Mouse (Mus musculus) bone marrow macrophage, adult 2 months (primary cell): ENCODE data around the gene Cdc73. TPM values are rescaled to one million over a fixed set of nuclear protein-coding genes. Genes with fewer than 3 reads are reported as not detected.
"Not testable (repeated sequence)": the region's sequence is repeated elsewhere in the genome, so short reads cannot be mapped to it uniquely, and the experiment has no call there.

Source experiments
- H3K27ac ChIP-seq: 2 replicates; pipeline ENCODE4 v1.5.1; 2012; ENCODE audit warnings: low read depth, low read length; ENCODE audit not compliant: insufficient read depth
- H3K4me1 ChIP-seq: 2 replicates; pipeline ENCODE4 v1.6.1; 2012; ENCODE audit warnings: low read length; ENCODE audit not compliant: control insufficient read depth, insufficient read depth
- H3K4me3 ChIP-seq: 2 replicates; pipeline ENCODE4 v1.5.1; 2012; ENCODE audit warnings: mild to moderate bottlenecking, low read length, moderate library complexity; ENCODE audit not compliant: insufficient read depth
- CTCF ChIP-seq: IDR thresholded peaks from 2 replicates; pipeline ENCODE4 v1.5.1; 2012; ENCODE audit warnings: low read depth, mild to moderate bottlenecking, low read length, moderate library complexity
- POLR2A ChIP-seq: IDR thresholded peaks from 2 replicates; pipeline ENCODE4 v1.6.1; 2012; ENCODE audit warnings: mild to moderate bottlenecking, low read depth, low read length, borderline replicate concordance
- polyA plus RNA-seq: library from polyadenylated mRNA; stranded (reverse); fragments of >200 nt; gene quantifications from 2 replicates; pipeline ENCODE4 v1.2.4, GENCODE M21; 2012; ENCODE audit not compliant: missing spikeins, insufficient read depth, insufficient read length

Gene Cdc73
- polyA plus RNA-seq, 1 experiment = 32.7 TPM

GRCm38 (mm10) chr1:143681108-143681507, 21.6 kb downstream of the Cdc73 start:
- H3K4me1 ChIP-seq = no peaks in the 10 kb centered on the region
- TF ChIP-seq POLR2A (no peak), CTCF (no peak)
- H3K27ac ChIP-seq = no peak overlapping the region
- no peak overlapping the region for H3K4me3 ChIP-seq

- no peak overlapping the region for H3K27ac ChIP-seq
- H3K4me3 ChIP-seq = no peak overlapping the region
- no peaks in the 10 kb centered on the region for H3K4me1 ChIP-seq
- TF ChIP-seq CTCF = no peak
- TF ChIP-seq POLR2A = no peak
These were observed 26.8 kb downstream of the Cdc73 start for GRCm38 (mm10) chr1:143675734-143676361.

- not testable (repeated sequence) for H3K27ac ChIP-seq, H3K4me3 ChIP-seq
These were observed 37.9 kb downstream of the Cdc73 start for GRCm38 (mm10) chr1:143664786-143665185.

DNA sequence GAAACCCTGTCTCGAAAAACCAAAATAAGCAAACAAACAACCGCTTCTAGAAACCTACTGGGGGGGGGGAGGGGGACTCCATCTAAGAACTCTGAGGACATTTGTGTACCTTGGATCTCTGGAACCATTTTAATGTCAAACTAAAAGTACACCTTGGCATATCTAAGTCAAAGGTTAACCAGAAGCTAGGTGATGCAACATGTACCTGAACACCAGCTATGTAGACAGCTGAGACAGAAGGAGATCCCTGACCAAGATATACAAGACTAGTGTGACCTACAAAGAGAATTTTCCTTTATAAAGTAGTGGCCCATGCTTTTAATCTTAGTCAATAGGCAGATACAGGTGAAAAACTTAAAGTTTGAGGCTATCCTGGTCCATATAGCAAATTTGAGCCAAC, 39.5 kb downstream of the Cdc73 start:
- TF ChIP-seq CTCF = no peak
- no peak for TF ChIP-seq POLR2A
- Histone ChIP-seq H3K4me3 (no peak overlapping the region), H3K4me1 (peaks cover 2% of the 10 kb centered on the region; the same call in 1 of the 2 replicates), H3K27ac (no peak overlapping the region)

More at GRCm38 (mm10) chr1:143664786-143665185, 37.9 kb downstream of the Cdc73 start:
- not testable (repeated sequence) for H3K4me1 ChIP-seq

GRCm38 (mm10) chr1:143653646-143654045, 49.0 kb downstream of the Cdc73 start:
- Histone ChIP-seq H3K4me3 (no peak overlapping the region), H3K27ac (no peak overlapping the region), H3K4me1 (no peaks in the 10 kb centered on the region)
- TF ChIP-seq POLR2A = no peak
- no peak for TF ChIP-seq CTCF

DNA sequence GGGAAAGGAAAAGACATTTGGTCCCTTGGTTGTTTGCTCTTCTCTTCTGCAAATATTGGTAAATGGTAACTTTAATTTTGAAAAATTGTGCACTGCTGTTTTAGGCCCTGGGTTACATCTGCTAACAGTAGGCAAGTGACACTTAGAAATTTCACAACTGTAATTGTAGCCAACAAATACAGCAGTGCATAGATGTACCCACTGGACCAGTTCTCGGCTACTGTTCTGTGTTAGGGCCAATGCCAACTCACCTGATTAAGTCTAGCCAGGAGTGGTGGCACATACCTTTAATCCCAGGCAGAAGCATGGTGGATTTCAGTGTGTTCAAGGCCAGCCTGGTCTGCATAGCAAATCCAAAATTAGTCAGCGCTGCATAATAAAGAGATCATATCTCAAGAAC, 52.4 kb downstream of the Cdc73 start:
- no peak for TF ChIP-seq POLR2A
- no peak for TF ChIP-seq CTCF

DNA sequence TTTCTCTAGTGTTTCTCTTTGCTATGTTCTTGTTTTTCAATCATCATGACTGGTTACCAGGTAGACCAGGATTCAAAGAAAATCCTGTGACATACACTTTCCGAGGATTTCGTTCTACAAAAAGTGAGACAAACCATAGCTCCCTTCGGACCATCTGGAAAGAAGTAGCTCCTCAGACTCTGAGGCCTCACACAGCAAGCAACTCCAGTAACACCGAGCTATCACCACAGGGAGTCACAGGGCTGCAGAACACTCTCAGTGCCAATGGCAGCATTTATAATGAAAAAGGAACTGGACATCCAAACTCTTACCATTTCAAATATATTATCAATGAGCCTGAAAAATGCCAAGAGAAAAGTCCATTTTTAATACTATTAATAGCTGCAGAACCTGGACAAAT, 56.5 kb downstream of the Cdc73 start:
- TF ChIP-seq CTCF = no peak
- TF ChIP-seq POLR2A = no peak
- H3K4me1 ChIP-seq = no peaks in the 10 kb centered on the region
- H3K4me3 ChIP-seq = no peak overlapping the region
- no peak overlapping the region for H3K27ac ChIP-seq

More for the DNA sequence above, 52.4 kb downstream of the Cdc73 start:
- Histone ChIP-seq H3K4me3 (no peak overlapping the region), H3K27ac (no peak overlapping the region), H3K4me1 (no peaks in the 10 kb centered on the region)

DNA sequence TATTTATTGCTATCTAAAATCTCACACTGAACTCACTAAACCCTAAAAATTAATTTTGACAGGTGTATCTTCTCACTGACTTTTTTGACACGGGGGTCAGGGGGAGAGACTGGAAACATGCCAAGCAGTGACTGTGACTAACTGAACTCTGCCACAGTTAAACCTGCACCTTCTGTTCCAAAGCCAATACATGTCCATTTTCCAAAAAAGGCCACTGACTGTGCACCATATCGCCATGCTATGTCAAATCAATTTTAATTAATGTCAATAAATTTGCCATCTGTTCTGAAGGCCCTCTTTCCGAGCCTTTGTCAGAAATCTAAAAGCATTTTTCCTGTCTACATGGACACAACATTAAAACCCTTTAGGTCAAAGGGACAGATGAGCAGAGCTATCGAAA, 57.3 kb downstream of the Cdc73 start:
- no peaks in the 10 kb centered on the region for H3K4me1 ChIP-seq
- no peak overlapping the region for H3K4me3 ChIP-seq
- no peak for TF ChIP-seq POLR2A
- TF ChIP-seq CTCF = no peak
- H3K27ac ChIP-seq = no peak overlapping the region

DNA sequence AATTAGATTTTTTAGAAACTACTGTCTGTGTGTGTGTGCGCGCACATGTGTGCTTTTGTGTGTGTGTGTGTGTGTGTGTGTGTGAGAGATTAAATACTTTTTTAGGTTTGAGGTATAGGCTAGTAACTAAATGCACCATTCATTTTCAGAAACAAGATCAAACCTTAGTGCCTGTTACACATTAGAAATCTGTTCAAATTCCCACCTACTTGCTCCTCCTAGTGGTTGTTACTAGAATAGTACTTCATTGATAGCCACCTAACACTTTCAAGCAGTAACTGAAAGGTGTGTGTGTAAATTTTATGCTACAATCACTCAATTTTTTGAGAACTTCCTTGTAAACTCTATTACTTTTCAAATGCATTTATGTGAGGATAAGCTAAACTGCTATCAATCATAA, 58.5 kb downstream of the Cdc73 start:
- TF ChIP-seq CTCF = no peak
- TF ChIP-seq POLR2A = no peak
- H3K4me1 ChIP-seq = no peaks in the 10 kb centered on the region
- H3K27ac ChIP-seq = no peak overlapping the region
- H3K4me3 ChIP-seq = no peak overlapping the region

DNA sequence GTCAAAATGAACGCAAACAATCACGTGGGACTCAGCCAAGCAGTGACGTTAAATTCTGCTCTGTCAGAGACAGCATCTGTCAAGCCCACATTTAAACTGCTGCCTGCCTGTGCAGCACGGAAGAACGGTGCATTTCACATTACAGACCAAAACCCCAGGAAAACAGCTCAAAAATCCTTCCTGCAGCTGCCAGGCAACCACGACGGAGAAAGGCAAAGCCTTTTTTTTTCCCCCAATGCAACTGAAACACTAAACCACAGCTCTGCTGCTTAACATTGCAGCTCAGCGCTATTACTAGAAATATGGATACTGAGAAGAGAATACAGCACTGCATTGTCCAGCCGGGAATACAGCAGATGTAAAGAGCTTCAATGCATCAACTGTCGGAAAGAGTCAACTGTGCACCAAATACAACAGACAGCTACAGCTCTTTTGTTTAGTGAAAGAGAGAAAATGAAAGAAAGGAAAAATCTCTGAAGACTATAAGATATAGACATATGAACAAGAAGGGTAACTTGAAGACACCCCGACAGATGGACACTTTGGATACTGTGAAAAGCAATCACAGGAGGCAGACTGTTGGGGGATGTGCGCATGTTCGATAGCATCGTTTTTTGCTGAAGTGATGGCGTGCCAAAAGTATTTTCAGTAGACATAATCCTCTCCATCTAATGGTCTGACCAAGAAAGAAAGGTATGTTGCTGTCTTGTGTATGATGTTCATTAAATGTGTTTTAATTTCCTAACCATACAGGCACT, 61.9 kb downstream of the Cdc73 start, which contains the start of gene B3galt2:
Gene B3galt2 (plus strand): TSS at position 15 of the 758 bp plus-strand sequence.
- Histone ChIP-seq H3K4me3 (no peak within 1 kb of the TSS), H3K4me1 (no peaks in the 10 kb centered on the region), H3K27ac (no peak within 1 kb of the TSS)
- TF ChIP-seq CTCF (no peak), POLR2A (no peak)
